Mouse (Mus musculus) ovary, postnatal 10 days (tissue): ENCODE results near the gene Cnp.
"Not testable (repeated sequence)": the region's sequence is repeated elsewhere in the genome, so short reads cannot be mapped to it uniquely, and the experiment has no call there.

Experiments used
- DNase-seq: peaks from one replicate; pipeline ENCODE4 v3.0.0; 2022; ENCODE audit warnings: low spot score

Gene Cnp

DNA sequence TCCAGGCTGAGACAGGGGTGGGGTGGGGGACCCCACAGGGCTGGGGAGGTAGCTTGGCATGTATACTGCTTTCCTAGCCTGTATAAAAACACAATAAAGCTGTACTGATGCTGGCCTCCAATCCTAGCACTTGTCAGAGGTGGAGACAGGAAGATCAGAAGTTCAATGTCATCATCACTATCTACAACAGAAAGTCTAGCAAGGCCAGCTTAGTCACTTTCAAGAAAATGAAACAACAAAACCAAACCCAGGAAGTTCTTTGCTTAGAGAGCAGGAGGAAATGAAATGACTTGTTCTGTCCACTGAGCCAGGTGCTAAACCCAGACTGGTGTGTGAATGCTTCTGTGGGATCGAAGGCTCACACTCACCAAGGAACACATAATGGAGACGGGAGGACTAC lies 13.8 kb downstream of the Cnp start:
- DNase-seq, result no peak

DNA sequence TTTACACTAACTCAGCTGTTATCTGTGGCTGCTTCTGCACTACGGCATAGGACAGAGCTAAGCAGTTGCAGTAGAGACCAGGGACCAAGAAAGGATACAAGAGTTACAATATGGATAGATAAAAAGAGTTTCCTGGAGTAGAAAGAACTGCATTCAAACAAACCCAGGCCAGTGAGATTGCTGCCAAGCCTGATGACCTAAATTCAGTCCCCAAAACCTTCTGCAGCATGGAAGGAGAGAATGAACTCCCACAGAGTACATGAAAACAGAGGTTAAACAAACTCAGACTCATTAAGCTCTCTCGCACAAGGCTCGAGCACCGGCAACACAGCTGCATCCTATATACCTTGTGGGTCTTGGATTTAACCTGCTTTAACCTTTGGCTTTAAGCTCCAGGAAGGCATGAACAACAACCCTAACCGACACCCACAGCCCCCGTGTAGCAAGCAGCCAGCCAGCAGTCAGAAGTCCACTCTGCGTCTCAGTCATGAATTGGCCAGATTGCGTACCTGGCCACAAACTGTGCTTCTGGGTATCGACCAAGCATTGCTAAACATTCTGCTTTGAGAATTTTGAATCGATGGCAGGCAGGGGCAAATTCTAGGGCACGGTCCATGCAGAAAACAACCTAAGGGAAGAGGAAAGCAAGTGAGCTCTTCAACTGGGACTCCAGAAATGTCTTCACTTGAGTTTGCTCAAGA lies 17.8 kb downstream of the Cnp start:
- no peak for DNase-seq

DNA sequence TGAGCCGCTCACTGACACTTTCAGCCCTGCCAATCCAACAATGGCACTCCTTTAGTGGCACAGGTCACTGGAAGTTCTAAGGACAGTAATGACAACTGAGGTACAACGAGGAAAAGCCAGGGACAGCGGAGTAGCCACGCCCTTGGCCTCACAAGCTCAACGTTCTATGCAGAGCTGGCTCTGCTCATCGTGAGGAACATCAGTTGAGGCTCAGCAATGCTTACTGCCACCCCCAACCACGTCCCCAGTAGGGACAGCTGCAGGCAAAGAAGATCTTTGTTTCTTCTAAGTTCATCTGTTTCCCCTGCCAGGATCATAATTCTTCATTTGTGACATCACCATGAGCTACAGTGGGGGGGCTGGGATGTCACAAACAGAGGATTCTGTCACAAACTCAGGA lies 19.9 kb downstream of the Cnp start:
- no peak for DNase-seq

DNA sequence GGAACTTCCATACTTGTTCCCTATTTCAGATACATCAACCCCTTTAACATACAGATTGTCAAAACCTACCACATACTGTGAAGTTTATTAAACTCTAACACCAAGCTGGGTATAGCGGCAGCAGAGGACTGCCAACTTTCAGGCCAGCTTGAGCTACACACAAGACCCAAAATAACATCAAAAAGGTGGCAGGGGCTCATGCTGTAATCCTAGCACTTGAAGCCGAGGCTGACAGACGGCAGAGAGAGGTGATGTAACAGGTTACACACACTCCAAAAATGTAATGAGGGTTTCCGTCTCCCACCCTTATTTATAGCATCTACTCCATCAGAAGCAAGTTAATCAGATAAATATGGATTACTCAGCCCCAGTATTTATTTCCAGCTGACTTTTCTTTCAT lies 20.8 kb downstream of the Cnp start:
- DNase-seq, result no peak

DNA sequence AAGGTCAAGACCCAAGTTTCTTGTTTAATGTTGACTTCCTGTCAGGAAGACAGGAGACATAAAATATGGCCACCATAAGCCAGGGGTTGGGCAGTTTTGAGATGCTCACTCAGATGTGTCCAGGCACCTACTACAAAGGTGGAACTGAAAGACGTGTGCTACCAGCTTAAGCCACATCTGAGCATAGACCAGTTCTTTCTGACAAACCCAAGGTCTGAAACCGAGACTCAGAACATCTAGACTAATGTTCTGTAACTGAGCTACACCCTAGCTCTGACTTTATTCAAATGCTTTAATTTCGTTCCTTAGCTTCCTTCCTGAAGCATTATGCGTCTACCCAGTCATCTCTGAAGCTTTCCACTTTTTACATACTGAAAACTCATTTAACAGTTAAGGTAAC lies 23.4 kb downstream of the Cnp start:
- DNase-seq, result no peak

DNA sequence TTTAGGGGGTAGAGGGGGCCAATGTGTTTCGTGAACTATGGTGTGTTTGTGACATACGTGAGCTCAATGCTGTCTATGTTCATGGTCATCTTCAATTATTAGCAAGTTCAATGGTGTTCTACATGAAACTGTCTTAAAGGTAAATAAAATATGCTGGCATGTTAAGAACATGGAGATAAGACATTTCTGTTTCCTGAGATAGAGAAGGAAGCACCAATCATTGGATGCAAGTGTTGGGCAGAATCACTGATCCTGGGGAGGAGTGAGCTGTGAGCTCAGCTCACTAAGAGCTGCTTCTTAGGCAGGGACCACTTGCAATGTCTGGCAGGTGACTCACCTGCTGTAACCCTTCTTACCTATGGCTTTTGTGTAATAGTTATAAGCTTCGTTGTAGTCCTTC lies 26.7 kb downstream of the Cnp start:
- no peak for DNase-seq

DNA sequence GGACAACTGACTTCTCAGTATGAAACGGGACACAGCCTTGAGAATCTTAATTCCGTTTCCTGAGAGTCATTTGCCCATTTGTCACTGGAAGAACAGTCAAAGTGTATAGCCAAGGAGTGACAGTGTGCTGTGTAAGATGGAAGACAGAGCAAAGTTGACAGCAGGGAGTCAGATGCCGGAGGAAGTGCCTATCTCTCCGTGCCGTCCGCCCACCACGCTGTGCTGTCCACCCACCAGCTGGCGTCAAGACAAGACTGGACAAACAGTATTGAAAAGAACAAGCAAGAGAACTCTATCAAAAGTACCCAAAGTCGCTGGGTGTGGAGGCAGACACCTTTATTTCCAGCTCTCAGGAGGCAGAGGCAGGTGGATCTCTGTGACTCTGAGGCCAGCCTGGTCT lies 28.5 kb downstream of the Cnp start:
- no peak for DNase-seq

DNA sequence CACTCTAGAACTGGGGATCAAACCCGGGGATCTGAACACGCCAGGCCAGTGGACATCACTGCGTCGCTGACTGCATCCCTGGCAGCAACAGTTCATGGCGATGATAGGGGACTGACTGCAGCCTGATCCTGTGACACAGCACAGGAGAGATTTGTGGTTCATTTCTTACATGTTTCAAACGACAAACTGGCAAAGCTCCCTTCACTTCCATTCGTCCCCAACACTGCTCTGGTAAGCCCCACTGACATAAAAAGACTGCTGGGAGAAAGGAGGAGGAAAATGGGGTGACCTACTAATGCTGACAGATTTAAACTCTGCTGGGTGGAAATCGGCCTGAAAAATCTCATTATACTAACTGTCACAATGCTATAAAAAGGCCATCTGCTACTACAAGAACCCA lies 29.1 kb downstream of the Cnp start:
- DNase-seq, result no peak

DNA sequence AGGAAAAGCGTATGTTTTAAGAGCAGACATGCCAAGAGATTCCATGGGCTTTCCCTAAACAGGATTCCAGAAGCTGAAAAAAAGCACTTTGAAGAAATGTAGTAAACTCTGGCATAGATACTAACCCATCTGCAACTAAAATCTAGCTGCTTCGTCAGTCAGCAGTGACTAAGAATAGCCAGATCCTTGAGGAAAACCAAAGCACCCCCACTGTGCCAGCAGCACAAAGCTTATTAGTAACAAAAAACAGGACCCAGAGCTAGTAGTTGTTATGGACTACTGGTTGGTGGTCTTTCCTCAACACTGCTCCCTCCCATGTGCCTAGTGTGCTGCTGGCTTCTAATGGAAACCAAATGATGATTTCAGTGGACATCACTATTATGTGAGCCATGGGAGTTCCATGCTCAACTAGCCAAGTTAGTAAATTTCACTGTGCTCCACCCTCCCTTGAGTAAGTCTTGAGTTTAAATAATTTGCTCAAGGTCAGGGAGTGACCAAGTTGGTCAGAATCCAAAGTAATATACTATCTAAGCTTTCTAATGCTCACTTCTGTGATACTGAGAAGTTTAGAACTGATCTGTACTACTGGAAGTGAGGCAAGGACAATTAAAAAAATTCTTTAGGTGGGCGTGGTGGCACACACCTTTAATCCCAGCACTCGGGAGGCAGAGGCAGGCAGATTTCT lies 29.8 kb downstream of the Cnp start:
- no peak for DNase-seq

DNA sequence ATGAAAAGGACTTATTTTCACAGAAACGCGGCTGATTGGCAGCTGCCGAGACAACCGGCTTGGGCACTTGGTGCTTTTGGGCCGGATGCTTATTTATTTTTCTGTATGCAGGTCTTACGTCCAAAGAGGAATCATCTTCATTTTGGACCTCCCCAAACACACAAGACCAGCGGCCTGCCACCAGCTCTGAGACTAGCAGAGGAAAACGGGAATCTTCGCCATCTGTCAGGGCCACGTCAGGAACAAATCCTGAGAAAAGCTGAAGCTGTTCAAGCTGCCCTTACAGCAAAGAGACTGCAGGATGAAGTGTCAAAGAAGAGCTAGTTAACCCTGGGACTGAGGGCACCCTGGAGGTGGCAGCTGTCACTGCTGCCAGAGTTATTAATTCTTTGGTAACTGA lies 30.7 kb downstream of the Cnp start:
- no peak for DNase-seq

DNA sequence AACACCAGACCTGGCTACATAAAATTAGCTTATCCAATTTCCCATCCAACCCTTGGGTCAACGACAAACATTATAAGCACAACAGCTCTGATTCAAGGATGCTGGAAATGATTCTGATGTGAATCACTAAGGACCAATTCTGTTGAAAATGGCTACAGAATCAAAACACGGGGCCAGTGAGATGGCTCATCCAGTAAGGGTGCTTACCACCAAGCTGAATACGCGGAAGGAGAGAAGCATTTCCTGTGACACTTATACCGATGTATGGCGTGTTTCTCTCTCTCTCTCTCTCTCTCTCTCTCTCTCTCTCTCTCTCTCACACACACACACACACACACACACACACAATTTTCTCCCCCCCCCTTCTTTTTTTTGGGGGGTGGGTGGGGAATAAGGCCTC lies 32.4 kb downstream of the Cnp start:
- no peak for DNase-seq

DNA sequence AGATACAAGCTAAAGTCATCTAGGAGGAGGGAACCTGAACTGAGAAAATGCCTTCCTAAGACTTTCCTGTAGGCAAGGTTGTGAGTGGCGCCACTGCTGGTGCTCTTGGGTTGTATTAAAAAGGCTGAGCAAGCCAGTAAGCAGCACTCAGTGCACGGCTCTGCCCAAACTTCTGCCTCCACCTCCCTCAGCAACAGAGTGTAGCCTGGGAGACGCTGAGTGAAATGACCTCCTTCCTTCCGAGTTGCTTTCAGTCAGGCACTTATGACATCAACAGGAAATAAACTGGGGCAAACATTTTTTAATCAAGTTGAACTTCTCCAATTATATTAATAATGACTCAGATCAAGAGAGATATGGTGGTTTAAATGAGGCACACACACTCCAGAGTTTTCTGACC lies 34.1 kb downstream of the Cnp start:
- no peak for DNase-seq

DNA sequence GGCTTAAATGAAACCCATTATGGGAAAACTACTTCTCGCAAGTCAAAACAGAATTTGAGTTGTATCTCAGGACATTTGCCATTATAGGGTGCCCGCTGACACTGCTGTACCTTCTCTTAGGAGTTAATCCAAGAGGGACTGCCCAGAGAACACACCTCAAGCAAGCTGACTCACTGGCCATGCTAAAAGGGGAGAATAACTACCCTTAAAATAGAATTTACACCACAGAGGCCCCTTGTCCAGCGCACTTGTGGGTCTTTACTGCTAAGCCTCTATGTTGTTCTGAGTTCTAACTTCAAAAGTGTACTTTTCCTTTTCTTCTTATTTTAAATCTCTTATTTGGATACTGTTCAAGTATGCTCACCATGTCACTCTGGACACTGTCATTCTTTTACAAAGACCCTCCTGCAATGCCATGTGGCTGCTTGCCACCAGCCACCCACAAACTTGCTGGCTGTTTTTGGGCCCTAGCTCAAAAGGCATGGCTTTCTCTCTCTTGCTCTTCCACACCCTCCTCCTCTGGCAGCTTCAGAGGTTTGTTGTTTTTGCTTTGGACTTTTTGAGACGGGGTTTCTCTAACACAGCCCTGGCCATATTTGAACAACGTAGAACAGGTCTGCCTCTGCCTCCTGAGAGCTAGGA lies 34.8 kb downstream of the Cnp start:
- no peak for DNase-seq

DNA sequence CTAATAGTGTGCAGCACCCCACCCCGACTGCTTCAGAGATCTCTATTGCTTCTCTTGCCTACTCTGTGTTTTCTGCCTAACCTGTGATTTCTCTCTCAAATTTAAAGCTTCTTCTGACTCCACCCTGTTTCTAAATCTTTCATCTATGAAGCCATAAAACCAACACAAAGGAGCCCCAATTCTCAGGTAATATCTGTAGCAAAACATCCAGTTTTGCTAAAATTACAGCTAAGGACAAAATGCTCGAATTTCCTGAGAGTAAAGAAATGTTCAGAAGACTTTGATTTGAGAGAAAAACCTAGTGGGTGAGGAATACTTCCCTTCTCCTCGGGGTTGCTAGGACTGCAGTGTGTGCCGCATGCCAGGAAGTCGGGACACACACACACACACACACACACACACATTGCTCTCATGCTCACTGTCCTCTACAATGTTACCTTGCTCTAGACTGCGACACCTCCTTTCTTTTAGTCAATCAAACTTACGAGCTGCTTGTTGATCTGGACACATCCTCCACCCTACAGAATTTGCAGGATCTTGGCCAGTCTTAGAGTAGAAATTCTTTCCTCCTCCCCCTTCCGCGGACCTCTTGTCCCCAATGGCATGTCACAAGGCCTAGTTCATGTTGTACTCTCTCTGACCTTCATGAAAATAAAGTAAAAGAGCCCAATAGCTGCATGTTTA lies 35.4 kb downstream of the Cnp start:
- no peak for DNase-seq

DNA sequence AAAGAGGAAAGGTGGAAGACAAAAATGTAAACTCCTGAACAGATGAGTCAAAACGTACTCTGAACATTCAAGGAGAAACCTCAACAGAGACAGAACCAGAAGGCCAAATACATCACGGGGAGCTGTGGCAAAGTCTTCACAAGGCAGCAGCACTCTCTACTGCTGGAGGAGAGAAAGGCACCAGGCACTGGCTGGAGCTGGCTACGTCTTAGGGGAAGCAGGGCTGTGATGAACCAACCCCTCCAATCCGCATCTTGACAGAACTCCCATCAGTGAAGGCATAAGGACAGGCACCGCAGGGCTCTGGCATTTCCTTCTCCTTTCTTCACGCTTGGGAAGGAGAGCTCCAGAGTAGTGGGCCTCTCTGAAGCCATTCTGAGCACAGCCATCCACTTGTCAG lies 36.9 kb downstream of the Cnp start:
- DNase-seq, result no peak

DNA sequence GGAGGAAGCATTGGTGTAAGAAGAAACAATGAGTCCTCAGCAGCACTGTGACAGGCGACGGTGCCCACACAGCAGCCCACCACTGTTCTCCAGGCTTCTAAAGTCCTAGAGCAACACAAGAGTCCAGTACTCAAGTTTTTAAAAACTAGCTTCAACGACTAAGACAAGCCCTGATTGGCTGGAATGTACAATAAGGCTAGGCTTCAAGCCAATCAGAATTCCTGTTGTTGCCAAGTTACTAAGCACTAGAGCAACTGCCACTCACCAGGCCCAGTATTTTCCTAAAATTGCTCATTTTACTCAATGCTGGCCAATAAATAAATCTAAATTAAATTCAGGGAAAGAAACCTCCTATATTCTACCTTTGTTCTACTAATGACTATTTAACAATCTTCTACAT lies 38.5 kb downstream of the Cnp start:
- no peak for DNase-seq

DNA sequence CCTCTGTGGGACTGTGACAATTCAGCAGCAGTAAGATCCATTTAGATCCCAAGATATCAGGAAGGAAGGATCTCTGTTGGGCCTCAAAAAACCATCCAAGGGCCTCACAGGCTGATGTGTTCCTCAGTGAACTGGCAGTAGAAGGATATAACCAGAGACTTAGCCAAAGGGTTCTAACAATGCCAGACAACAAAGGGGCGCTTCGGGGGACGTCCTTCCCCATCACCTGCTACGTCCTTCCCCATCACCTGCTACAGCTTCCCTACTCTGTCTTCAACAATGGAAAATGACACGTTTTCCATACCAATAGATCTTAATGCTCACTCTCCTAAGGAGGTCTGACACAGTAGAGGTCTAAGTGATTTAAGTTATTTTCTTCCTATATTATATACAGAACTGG lies 41.6 kb downstream of the Cnp start:
- DNase-seq, result no peak

DNA sequence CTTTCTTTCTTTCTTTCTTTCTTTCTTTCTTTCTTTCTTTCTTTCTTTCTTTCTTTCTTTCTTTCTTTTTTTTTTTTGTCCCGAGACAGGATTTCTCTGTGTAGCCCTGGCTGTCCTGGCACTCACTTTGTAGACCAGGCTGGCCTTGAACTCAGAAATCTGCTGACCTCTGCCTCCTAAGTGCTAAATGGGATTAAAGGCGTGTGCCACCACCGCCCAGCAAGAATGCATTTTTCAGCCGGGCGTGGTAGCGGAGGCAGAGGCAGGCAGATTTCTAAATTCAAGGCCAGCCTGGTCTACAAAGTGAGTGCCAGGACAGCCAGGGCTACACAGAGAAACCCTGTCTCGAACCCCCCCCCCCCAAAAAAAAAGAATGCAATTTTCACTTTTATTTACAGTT lies 42.1 kb downstream of the Cnp start:
- not testable (repeated sequence) for DNase-seq

DNA sequence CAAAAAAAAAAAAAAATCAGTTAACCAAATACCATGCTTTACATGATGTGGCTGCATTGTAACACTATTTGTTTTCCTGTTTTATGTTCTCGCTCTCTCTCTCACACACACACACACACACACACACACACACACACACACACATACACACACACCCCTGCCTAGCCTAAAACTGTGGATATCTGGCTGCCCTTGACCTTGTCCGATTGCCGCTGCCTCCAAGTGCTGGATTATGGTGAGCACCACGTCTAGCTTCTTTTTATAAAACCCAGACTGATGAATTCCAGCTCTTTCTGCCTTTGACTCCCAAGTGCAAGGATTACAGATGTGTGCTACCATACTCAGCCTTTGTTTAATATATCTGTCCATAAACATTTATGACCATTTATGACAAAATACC lies 42.8 kb downstream of the Cnp start:
- no peak for DNase-seq

DNA sequence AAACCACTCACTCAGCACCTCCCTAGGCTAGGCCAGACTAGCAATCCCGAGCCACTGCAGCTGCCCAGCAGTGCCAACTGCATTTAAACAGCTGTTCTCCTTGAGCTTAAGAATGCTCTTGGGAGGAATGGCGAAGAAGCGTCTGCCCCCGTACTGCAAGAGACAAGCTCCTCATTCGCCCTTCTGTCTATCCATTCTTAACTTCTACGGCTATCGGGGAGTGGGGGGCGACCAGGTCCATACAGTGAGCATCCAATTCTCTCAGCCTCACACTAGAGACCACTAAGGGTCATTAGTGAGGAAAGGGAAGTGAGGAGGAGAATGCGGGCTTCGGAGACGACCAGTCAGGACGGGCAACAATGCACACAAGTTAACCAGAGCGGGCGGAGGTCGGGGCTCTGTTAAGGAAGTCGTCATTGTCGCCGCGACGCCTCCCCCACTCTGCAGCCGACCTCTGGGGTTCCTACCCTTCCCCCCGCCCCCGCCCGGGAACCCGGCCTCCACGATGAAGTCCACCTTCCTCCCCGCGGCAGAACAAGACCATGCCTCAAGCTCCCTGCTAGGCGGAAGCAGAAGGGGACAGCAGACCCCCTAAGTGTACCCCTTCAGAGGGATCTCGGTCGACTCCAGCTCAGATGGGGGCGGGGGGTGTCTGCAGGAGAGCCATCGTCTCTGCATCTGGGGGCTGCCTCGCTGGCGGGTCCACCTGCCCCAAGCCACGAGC lies 44.2 kb downstream of the Cnp start, which contains the start of gene Nkiras2:
Nkiras2 (plus strand) TSS at position 484 of the 724 bp plus-strand sequence.
- no peak for DNase-seq

DNA sequence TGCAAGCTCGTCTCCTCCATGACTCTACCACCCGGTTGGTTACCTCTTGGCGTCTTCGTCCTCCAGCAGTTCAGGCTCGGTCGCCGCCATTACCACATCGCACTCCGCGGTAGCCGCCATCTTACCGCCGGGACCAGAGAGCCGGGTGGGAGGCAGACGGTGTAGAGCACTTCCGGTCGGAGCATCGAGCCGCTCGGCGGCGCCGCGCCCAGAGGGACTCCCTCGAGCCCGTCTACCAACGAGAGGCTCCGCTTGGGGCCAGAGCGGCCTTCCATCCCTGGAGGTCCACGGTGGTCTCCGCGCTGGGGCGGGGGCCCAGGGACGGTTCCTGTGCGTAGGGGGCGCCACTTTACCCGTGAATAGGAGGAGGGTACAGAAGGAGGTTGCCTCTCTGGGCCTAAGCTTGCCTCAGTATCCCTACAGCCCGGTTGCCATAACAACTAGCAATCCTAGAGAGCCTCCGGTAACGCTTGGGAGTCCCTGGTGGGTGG lies 44.8 kb downstream of the Cnp start:
- DNase-seq, result peak; percentile 91

DNA sequence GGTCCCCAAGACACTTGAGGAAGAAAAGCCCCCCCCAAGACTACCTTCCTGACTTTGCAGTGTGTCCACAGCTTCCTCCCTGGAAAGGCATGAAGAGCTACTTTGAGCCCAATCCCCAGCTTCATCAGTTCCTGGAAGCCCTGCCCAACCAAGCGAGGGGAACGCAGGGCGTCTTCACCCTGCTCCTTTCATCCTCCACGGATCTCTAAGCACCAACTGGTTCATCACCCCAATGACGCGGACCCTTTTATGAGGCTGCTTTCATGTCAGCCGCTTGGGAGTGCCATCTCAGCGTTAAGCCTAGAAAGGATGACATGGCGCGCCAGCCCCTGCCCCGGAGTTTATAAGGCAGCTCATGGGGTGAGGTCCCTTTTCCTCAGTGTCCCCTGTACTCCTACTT lies 45.3 kb downstream of the Cnp start, which contains the start of gene Dnajc7:
Dnajc7 (minus strand) TSS at position 187 of the 400 bp plus-strand sequence.
- no peak for DNase-seq
